Mouse (Mus musculus) lung, adult 2 months (tissue): Measurements from ENCODE around the gene Ewsr1.

ENCODE experiments used
- CTCF ChIP-seq: fragments of 200-500 bp; IDR thresholded peaks from 2 replicates; pipeline ENCODE4 v1.5.1; 2011; ENCODE audit warnings: mild to moderate bottlenecking, low read length, control low read depth; ENCODE audit not compliant: insufficient read depth
- POLR2A ChIP-seq: fragments of 200-500 bp; IDR thresholded peaks from 2 replicates; pipeline ENCODE4 v1.6.1; 2011; ENCODE audit warnings: low read depth, mild to moderate bottlenecking, control low read depth, low read length, borderline replicate concordance; ENCODE audit errors: extremely low read depth

DNA sequence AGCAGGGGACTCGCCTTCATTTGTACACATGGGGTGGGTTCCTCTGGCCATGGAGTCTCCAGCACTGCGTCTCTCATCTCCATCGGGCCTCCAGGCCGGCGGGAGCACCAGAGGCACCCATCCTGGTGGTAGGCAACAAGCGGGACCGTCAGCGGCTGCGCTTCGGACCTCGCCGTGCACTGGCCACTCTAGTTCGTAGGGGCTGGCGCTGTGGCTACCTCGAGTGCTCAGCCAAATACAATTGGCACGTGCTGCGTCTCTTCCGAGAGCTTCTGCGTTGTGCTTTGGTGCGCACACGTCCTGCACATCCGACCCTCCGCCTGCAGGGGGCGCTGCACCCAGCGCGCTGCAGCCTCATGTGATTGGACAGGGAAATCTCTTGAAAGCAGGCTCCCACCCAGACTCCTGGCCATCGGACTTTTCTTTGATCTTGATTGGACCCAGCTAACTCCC lies 39.3 kb downstream of the Ewsr1 start:
- TF ChIP-seq CTCF (peak; percentile 73), POLR2A (no peak)
